Mouse (Mus musculus) liver, adult 2 months (tissue): ENCODE results near the gene Prss33.

Experiments used
- CTCF ChIP-seq: fragments of 200-500 bp; IDR thresholded peaks from 2 replicates; pipeline ENCODE4 v1.5.1; 2011; ENCODE audit warnings: low read depth, low read length, control low read depth
- POLR2A ChIP-seq: fragments of 200-500 bp; IDR thresholded peaks from 2 replicates; pipeline ENCODE4 v1.6.1; 2011; ENCODE audit warnings: low read length, control low read depth; ENCODE audit not compliant: insufficient read depth; ENCODE audit errors: extremely low read depth

- TF ChIP-seq CTCF (no peak), POLR2A (no peak)
Measured at GRCm38 (mm10) chr17:23868513-23868912, 32.7 kb upstream of the Prss33 start.
